Mouse (Mus musculus) mouse embryonic stem cell (cell line): ENCODE results near the gene Hlx.

Source experiments
- in situ Hi-C, 2 experiments: fragments of 300-500 bp; cut with MboI; formaldehyde crosslinking; loops; 1 replicate in 1 of 2; 3 replicates in 1 of 2; pipeline ENCODE4 v1.14.3; 2019 to 2020; ENCODE audit warnings: low sequenced_read_pairs in 2 of 2, low pct_unique_long_range_greater_than_20kb in 1 of 2, mixed read lengths in 1 of 2; ENCODE audit not compliant: unreplicated experiment in 1 of 2

The Hlx gene

DNA sequence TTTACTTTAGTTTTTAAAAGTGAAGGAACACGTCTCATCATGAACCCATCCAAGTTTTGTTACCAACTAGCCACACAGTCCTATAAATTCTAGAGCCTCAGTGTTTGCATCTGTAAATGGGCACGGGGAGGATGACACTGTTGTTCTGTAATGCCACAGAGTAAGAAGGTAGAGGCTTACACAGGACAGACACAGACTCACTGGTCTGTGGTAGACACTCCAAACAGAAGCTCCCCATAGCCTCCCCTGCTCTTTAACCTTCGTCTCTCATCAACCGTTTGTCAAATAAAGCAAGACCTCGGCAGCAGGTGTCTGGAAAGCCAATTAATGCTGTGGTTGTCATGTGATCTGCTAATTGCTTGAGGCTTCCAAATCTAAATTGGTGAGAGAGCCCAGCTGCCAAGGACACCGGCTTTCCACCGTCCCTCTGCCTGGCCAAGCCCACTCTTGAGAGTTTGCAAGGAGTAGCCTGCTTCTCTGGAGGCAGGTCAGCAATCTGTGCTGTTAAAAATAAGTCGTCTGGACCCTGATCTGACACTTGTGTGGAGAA is 52.9 kb downstream of the Hlx start:
- in situ Hi-C loops = no loop called here

DNA sequence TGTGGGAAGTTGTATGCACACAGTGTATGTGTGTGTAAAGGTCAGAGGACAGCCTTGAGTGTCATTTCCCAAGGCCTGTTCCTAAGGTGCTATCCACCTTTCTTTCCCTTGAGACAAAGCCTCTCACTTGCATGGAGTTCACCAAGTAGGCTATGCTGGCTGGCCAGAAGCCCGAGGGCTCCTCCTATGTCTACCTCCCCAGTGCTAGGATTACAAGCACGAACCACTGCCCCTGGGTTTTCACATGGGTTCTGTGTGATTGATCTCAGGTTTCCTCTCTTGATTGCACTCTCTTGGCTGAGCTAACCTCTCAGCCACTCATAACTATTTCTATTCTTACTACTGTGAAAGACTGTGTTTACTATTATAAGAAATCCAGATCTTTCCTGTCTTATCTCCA is 54.8 kb downstream of the Hlx start:
- in situ Hi-C loops = no loop called here
